Mouse (Mus musculus): ENCODE results near the gene 1500009C09Rik. TPM values are rescaled to one million over a fixed set of nuclear protein-coding genes. Genes with fewer than 3 reads are reported as not detected.

1500009C09Rik gene
- polyA plus RNA-seq, 1 experiment from 2014 or later, result not detected

DNA sequence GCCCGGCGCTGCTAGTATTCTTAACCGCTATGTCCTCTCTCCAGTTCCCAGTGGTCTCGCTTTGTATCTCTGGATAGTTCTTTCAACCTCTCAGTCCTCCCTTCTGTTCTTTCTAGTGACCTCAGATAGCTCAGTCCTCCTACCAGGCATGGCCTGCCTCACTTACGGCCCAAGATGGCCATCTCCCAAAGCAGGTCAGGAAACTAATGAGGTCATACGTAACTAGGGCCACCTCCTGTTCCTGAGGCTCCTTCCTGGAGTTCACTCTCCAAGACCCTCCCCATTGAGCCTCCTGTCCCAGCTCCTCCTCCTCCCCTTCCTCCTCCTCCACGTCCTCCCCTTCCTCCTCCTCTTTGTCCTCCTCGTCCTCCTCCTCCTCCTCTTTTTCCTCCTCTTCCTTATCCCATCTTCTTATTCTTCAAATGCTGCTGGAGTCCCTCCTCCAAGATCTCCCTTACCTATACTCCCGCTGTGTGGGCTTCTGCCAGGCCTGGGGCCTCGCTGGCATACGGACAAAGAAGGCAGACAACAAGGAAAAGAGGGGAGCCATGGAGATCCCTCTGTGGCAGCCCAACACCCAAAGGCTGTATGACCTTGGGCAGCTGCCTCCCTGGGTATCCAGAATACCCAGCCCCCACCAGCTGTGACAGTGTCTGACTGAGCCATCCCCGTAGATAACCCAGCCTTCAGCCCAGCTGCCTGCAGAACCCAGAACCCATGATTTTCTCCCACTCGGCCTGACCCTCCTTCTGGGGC, 42.7 kb upstream of the 1500009C09Rik start:
- H3K4me3 ChIP-seq (replicated peaks; ENCODE audit: low read length), result no peak overlapping the region
- no peak overlapping the region for H3K27ac ChIP-seq (ENCODE audit: low read length)
- peaks cover 15% of the 10 kb centered on the region for H3K4me1 ChIP-seq (ENCODE audit: control insufficient read depth, insufficient read depth, low read length)
- no peaks in the 10 kb centered on the region for H3K9me3 ChIP-seq (replicated peaks; ENCODE audit: control insufficient read depth, low read length)
- H3K27me3 ChIP-seq (ENCODE audit: control insufficient read depth, insufficient read depth, low read length), result peaks cover 77% of the 10 kb centered on the region
- no peak overlapping the region for H3K9ac ChIP-seq (ENCODE audit: low read length)
- no peak for ATAC-seq (ENCODE audit: insufficient read depth, low FRiP score)
- 80% methylated on average over 13 of the region's 13 CpGs for WGBS
- peaks cover 5% of the 10 kb centered on the region; the same call in 1 of the 2 replicates for H3K36me3 ChIP-seq (ENCODE audit: control insufficient read depth, insufficient read depth, low read length)
- no peak overlapping the region for H3K4me2 ChIP-seq (ENCODE audit: low read depth, low read length)

DNA sequence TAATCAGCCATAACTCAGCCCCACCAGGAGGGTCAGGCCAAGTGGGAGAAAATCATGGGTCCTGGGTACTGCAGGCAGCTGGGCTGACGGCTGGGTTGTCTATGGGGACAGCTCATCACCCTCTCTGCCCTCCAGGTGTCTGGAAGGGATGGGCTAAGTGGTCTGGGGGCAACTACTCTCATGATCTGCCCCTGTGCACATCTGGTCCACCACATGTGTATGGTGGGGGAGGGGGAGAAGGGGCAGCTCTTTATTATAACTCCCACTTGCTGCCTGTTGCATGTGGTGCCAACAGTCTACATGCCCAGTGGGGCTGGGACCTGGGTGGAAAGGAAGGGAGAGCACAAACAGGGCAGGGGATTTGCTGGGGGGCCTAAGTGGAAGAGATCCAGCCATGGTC, 41.4 kb upstream of the 1500009C09Rik start:
- ATAC-seq (ENCODE audit: insufficient read depth, low FRiP score), result no peak
- 67% methylated on average over 1 of the region's 1 CpGs for WGBS
- no peaks in the 10 kb centered on the region for H3K36me3 ChIP-seq (ENCODE audit: control insufficient read depth, insufficient read depth, low read length)
- no peaks in the 10 kb centered on the region for H3K9me3 ChIP-seq (replicated peaks; ENCODE audit: control insufficient read depth, low read length)
- H3K4me1 ChIP-seq (ENCODE audit: control insufficient read depth, insufficient read depth, low read length), result peaks cover 15% of the 10 kb centered on the region
- no peak overlapping the region for H3K9ac ChIP-seq (ENCODE audit: low read length)
- H3K4me3 ChIP-seq (replicated peaks; ENCODE audit: low read length), result no peak overlapping the region
- no peak overlapping the region for H3K4me2 ChIP-seq (ENCODE audit: low read depth, low read length)
- no peak overlapping the region for H3K27ac ChIP-seq (ENCODE audit: low read length)
- peaks cover 81% of the 10 kb centered on the region for H3K27me3 ChIP-seq (ENCODE audit: control insufficient read depth, insufficient read depth, low read length)

DNA sequence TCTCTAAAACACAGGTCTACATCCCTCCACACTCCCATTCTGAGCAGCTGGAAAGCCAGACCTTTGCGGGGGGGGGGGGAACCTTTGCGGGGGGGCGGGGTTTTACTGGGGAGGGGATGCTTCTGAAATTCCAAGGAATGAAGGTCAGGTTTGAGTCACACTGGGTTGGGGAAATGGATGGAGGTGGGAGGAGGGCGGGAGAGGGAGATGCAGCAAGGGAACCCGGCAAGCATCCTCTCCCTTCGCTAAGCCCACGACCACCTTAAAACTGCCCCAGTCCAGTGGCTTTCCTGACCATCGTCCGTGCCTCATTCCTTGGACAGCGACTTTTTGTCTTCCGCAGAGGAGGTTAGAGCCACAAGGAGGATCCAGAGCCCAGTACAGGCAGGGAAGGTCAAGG, 40.9 kb upstream of the 1500009C09Rik start:
- H3K9ac ChIP-seq (ENCODE audit: low read length), result no peak overlapping the region; the same call in 1 of the 2 replicates
- no peak overlapping the region for H3K27ac ChIP-seq (ENCODE audit: low read length)
- no peak for ATAC-seq (ENCODE audit: insufficient read depth, low FRiP score)
- 5% methylated on average over 11 of the region's 11 CpGs for WGBS
- peak overlapping the region; percentile 53; the same call in 1 of the 2 replicates for H3K4me3 ChIP-seq (replicated peaks; ENCODE audit: low read length)
- peaks cover 81% of the 10 kb centered on the region for H3K27me3 ChIP-seq (ENCODE audit: control insufficient read depth, insufficient read depth, low read length)
- peak overlapping the region; percentile 86; the same call in 1 of the 2 replicates for H3K4me2 ChIP-seq (ENCODE audit: low read depth, low read length)
- H3K9me3 ChIP-seq (replicated peaks; ENCODE audit: control insufficient read depth, low read length), result no peaks in the 10 kb centered on the region
- peaks cover 15% of the 10 kb centered on the region for H3K4me1 ChIP-seq (ENCODE audit: control insufficient read depth, insufficient read depth, low read length)
- H3K36me3 ChIP-seq (ENCODE audit: control insufficient read depth, insufficient read depth, low read length), result no peaks in the 10 kb centered on the region

DNA sequence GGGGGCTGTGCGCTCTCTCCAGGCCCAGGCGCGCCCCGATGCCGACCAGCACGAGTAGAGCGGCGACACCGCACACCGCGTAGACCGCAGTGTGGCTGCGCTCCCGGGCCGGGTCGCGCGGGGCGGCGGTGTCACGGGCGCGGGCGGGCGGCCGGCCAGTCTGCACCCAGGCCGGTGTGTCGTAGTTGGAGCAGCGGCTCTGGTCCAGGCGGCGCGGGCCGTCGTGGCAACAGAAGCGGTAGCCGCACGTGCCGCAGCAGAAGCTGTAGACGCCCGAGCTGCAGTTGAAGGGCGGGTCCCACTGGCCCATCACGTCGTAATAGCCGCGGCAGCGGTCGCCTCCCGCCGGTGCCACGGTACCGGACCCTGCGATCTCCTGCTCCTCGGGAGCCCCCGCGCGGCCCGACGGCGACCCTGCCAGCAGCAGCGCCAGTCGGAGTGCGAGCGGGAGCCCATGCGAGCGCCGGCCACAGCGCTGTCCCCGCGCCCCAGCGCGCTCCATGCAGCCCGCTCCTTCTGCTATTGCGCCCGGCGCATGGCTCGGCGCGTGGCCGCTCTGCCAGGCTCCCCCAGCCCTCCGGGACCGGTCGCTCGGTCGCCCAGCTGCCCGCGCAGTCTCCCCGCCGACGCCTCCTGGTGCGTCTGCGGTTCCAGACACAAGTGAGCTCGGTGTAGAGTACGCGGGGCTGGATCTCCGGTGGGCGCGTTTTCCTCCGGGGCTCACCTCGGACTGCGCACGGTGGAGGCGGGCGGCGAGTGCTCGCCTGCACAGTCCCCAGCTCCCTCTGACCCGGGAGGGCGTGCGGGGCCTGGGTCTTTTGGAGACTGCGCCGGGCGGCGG, 40.1 kb upstream of the 1500009C09Rik start:
- Histone ChIP-seq H3K36me3 (ENCODE audit: control insufficient read depth, insufficient read depth, low read length) (no peaks in the 10 kb centered on the region), H3K4me1 (ENCODE audit: control insufficient read depth, insufficient read depth, low read length) (peaks cover 15% of the 10 kb centered on the region), H3K9me3 (replicated peaks; ENCODE audit: control insufficient read depth, low read length) (no peaks in the 10 kb centered on the region), H3K27me3 (ENCODE audit: control insufficient read depth, insufficient read depth, low read length) (peaks cover 81% of the 10 kb centered on the region), H3K4me2 (ENCODE audit: low read depth, low read length) (peak overlapping the region; percentile 86), H3K27ac (ENCODE audit: low read length) (no peak overlapping the region), H3K4me3 (replicated peaks; ENCODE audit: low read length) (peak overlapping the region; percentile 53), H3K9ac (ENCODE audit: low read length) (peak overlapping the region; percentile 60)
- WGBS, result under 1% methylated on average over 107 of the region's 112 CpGs
- peak; percentile 51; the same call in 1 of the 2 replicates for ATAC-seq (ENCODE audit: insufficient read depth, low FRiP score)

GRCm38 (mm10) chr15:82212752-82213063, 39.5 kb upstream of the 1500009C09Rik start, which contains the start of gene Shisa8:
Gene Shisa8, minus strand, starts transcription at chr15:82212815.
- Histone ChIP-seq H3K27me3 (ENCODE audit: control insufficient read depth, insufficient read depth, low read length) (peaks cover 78% of the 10 kb centered on the region), H3K4me3 (replicated peaks; ENCODE audit: low read length) (peak within 1 kb of the TSS; percentile 53), H3K27ac (ENCODE audit: low read length) (no peak within 1 kb of the TSS), H3K9ac (ENCODE audit: low read length) (peak within 1 kb of the TSS; percentile 60), H3K36me3 (ENCODE audit: control insufficient read depth, insufficient read depth, low read length) (no peaks in the 10 kb centered on the region), H3K4me2 (ENCODE audit: low read depth, low read length) (peak within 1 kb of the TSS; percentile 86), H3K4me1 (ENCODE audit: control insufficient read depth, insufficient read depth, low read length) (peaks cover 13% of the 10 kb centered on the region), H3K9me3 (replicated peaks; ENCODE audit: control insufficient read depth, low read length) (no peaks in the 10 kb centered on the region)
- ATAC-seq (ENCODE audit: insufficient read depth, low FRiP score), result no peak
- 1% methylated on average over 27 of the region's 34 CpGs for WGBS

GRCm38 (mm10) chr15:82213222-82213621, 39.0 kb upstream of the 1500009C09Rik start:
- Histone ChIP-seq H3K4me1 (ENCODE audit: control insufficient read depth, insufficient read depth, low read length) (peaks cover 10% of the 10 kb centered on the region), H3K27me3 (ENCODE audit: control insufficient read depth, insufficient read depth, low read length) (peaks cover 78% of the 10 kb centered on the region), H3K4me3 (replicated peaks; ENCODE audit: low read length) (no peak overlapping the region), H3K9me3 (replicated peaks; ENCODE audit: control insufficient read depth, low read length) (no peaks in the 10 kb centered on the region), H3K9ac (ENCODE audit: low read length) (no peak overlapping the region), H3K36me3 (ENCODE audit: control insufficient read depth, insufficient read depth, low read length) (no peaks in the 10 kb centered on the region), H3K4me2 (ENCODE audit: low read depth, low read length) (no peak overlapping the region), H3K27ac (ENCODE audit: low read length) (no peak overlapping the region)
- ATAC-seq (ENCODE audit: insufficient read depth, low FRiP score), result no peak
- WGBS, result 18% methylated on average over 4 of the region's 4 CpGs

DNA sequence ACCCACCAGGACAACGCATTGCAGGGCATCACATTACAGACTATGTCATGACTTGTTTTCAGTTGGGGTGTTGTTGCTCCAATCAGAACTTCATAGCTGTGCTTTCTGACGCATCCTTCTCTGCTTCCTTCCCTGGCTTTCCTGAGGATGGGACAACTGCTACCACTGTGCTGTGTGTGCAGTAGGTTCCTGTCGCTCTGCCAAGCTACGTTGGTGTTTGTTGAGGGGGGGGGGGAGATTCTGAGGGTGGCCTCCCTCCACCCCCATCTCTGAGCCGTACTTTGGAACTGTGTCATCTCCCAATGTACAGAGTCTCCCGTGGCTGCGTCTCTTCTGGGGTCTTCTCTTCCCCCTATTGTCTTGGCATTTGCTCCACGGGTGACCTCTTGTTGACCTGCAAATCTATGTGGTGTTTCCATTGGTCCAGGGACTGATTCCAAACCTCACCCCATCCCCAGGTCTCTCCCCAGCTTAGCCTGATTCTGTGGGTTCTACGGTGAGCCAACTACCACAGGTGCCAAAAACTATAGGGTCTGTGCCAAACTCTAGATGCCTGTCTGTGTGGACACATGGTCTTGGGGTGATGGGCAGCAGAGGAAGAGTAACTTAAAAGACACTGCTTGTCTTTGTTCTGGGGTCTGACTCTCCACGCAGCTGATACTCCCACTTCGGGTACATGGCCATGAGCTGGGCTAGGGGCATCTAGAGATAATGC, 36.7 kb upstream of the 1500009C09Rik start:
- no peak overlapping the region for H3K27ac ChIP-seq (ENCODE audit: low read length)
- no peaks in the 10 kb centered on the region for H3K36me3 ChIP-seq (ENCODE audit: control insufficient read depth, insufficient read depth, low read length)
- no peak overlapping the region for H3K4me2 ChIP-seq (ENCODE audit: low read depth, low read length)
- H3K27me3 ChIP-seq (ENCODE audit: control insufficient read depth, insufficient read depth, low read length), result peaks cover 68% of the 10 kb centered on the region
- no peak overlapping the region for H3K4me3 ChIP-seq (replicated peaks; ENCODE audit: low read length)
- peaks cover 10% of the 10 kb centered on the region for H3K4me1 ChIP-seq (ENCODE audit: control insufficient read depth, insufficient read depth, low read length)
- no peak overlapping the region for H3K9ac ChIP-seq (ENCODE audit: low read length)
- no peak for ATAC-seq (ENCODE audit: insufficient read depth, low FRiP score)
- no peaks in the 10 kb centered on the region for H3K9me3 ChIP-seq (replicated peaks; ENCODE audit: control insufficient read depth, low read length)
- WGBS, result 35% methylated on average over 11 of the region's 11 CpGs

DNA sequence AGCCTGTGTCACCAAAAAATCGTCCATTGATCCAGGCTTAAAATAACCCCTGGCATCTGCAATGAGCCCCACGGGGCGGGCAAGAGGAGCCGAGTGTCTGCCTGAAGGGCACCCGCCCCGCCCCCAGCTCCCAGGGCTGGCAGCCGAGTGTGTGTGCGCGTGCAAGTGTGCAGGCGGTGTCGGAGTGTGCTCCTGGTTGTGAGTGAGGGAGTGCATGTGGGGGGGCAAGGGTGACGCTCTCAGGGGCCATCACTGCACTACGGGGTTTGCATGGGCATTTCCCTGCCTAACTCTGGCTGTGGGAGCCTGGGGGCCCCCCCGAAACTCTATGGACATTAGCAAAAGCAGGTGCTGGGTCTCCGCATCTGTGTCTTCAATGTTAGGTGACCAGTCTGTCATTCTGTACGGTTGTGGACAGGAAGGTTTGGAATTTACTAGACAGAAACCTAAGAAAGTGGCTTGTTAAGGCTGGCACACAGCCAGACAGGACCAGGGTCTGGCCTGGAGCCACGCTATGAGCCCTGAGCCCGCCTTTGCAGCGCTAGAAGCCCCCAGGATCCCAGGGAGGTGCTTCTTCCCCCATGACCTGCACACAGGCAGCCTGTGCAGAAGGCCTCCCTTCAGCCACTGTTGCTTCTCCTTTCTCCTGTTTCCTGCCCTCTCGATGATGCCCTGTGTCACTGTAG, 35.9 kb upstream of the 1500009C09Rik start:
- Histone ChIP-seq H3K4me1 (ENCODE audit: control insufficient read depth, insufficient read depth, low read length) (peaks cover 10% of the 10 kb centered on the region), H3K27ac (ENCODE audit: low read length) (no peak overlapping the region), H3K4me2 (ENCODE audit: low read depth, low read length) (no peak overlapping the region), H3K9me3 (replicated peaks; ENCODE audit: control insufficient read depth, low read length) (no peaks in the 10 kb centered on the region), H3K27me3 (ENCODE audit: control insufficient read depth, insufficient read depth, low read length) (peaks cover 60% of the 10 kb centered on the region), H3K4me3 (replicated peaks; ENCODE audit: low read length) (no peak overlapping the region), H3K36me3 (ENCODE audit: control insufficient read depth, insufficient read depth, low read length) (no peaks in the 10 kb centered on the region), H3K9ac (ENCODE audit: low read length) (no peak overlapping the region)
- no peak for ATAC-seq (ENCODE audit: insufficient read depth, low FRiP score)
- 53% methylated on average over 20 of the region's 20 CpGs for WGBS
